Mouse (Mus musculus) heart, adult 2 months (tissue): ENCODE measurements around the gene Crocc.
A peak's percentile ranks its signal among the peaks of the same experiment; 100 is the strongest.

Experiments
- CTCF ChIP-seq: fragments of 200-600 bp; IDR thresholded peaks from 2 replicates; pipeline ENCODE4 v1.8.1; 2022; ENCODE audit warnings: antibody characterized with exemption, mild to moderate bottlenecking, moderate library complexity
- EP300 ChIP-seq: fragments of 200-500 bp; IDR thresholded peaks from 2 replicates; pipeline ENCODE4 v1.6.1; 2011; ENCODE audit warnings: low read depth, low read length, control low read depth; ENCODE audit not compliant: insufficient read depth
- POLR2A ChIP-seq: fragments of 200-500 bp; IDR thresholded peaks from 2 replicates; pipeline ENCODE4 v1.6.1; 2011; ENCODE audit warnings: mild to moderate bottlenecking, low read depth, low read length, control low read depth; ENCODE audit not compliant: insufficient read depth

GRCm38 (mm10) chr4:140983442-140983841 lies 76.9 kb downstream of the Crocc start:
- TF ChIP-seq POLR2A (no peak), CTCF (no peak), EP300 (peak; percentile 24; the same call in 1 of the 2 replicates)
